Mouse (Mus musculus): Measurements from ENCODE around the gene Rxrg.

- TF ChIP-seq CTCF (conservative IDR thresholded peaks at IDR 0.05; ENCODE audit: low read length) (no peak), POU5F1 (IDR thresholded peaks at IDR 0.05; ENCODE audit: borderline replicate concordance, low read length) (no peak)
Measured at GRCm38 (mm10) chr1:167617131-167617530, 18.9 kb downstream of the Rxrg start.
